Mouse (Mus musculus) Patski (cell line): ENCODE data around the gene Dgkg. TPM values are rescaled to one million over a fixed set of nuclear protein-coding genes. Genes with fewer than 3 reads are reported as not detected.

ENCODE experiments used
- ATAC-seq: fragments of 100-300 bp; one replicate; pipeline ENCODE4 v1.8.0; 2021
- CTCF ChIA-PET: fragments of 350-600 bp; sonication (Branson Sonifier 250); formaldehyde crosslinking; loops from one replicate; lab custom pipeline; 2022; ENCODE audit warnings: inconsistent platforms; lab: Charles Lee
- POLR2A ChIA-PET: fragments of 350-600 bp; sonication (Branson Sonifier 250); formaldehyde crosslinking; loops from one replicate; lab custom pipeline; 2022; ENCODE audit warnings: antibody characterized with exemption, inconsistent platforms; lab: Charles Lee
- DNase-seq: peaks from one replicate; pipeline ENCODE4 v3.0.0-alpha.2; 2011; ENCODE audit warnings: low read depth, low spot score
- H3K27me3 ChIP-seq: fragments of 371-371 bp; one replicate; pipeline ENCODE4 v1.5.1; 2021
- CTCF ChIP-seq: fragments of 100-300 bp; IDR thresholded peaks from one replicate; pipeline ENCODE4 v1.5.1; 2021
- in situ Hi-C: fragments of 300-500 bp; cut with MboI; formaldehyde crosslinking; loops from 3 replicates; pipeline ENCODE4 v1.11.1; 2018; ENCODE audit warnings: low pct_unique_long_range_greater_than_20kb, mixed read lengths
- polyA plus RNA-seq: library from polyadenylated mRNA; unstranded; gene quantifications from one replicate; pipeline ENCODE4 v1.2.3, GENCODE M21; 2021

Dgkg gene
- polyA plus RNA-seq, 1 experiment from 2014 or later, result 0.14 TPM

GRCm38 (mm10) chr16:22442202-22442601 is 214.8 kb downstream of the Dgkg start:
- POLR2A ChIA-PET, result interaction anchor here (1.0 kb wide), 1 partner anchor 22 kb away, joined by 3 read pairs; no protein-coding TSS in a partner anchor
- DNase-seq (no peak), ATAC-seq (no peak)
- TF ChIP-seq CTCF, result no peak
- in situ Hi-C loops, result loop anchor here (10.0 kb wide), 2 partner anchors 103 to 363 kb away; no protein-coding TSS in a partner anchor
- no peaks in the 10 kb centered on the region for H3K27me3 ChIP-seq
- CTCF ChIA-PET, result interaction anchor here (1.6 kb wide), 1 partner anchor 108 kb away, joined by 3 read pairs; no protein-coding TSS in a partner anchor

DNA sequence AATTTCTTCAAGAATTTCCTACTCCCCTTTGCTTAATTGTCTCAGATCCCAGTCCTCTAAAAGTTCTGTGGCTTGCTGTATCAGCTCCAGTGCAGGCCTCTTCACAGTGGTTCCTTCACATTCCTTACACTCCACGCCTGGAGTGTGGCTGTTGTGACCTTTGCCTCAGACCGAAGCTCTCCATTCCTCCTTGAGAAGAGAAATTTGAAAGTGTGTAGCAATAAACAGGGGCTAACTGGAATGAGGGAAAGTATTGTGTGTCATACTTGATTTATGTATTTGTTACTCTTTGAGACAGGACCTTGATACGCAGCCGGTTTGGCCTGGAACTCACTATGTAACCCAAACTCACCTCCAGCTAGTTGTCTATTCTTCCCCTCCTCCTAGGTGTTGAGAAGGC is 215.7 kb downstream of the Dgkg start:
- no peak for TF ChIP-seq CTCF
- DNase-seq (no peak), ATAC-seq (no peak)
- in situ Hi-C loops, result loop anchor here (10.0 kb wide), 2 partner anchors 103 to 363 kb away; no protein-coding TSS in a partner anchor
- ChIA-PET POLR2A (interaction anchor here (1.0 kb wide), 1 partner anchor 23 kb away, joined by 3 read pairs; no protein-coding TSS in a partner anchor), CTCF (interaction anchor here (1.4 to 1.6 kb wide), 2 partner anchors 17 to 109 kb away, joined by 3 read pairs; no protein-coding TSS in a partner anchor)
- H3K27me3 ChIP-seq, result no peaks in the 10 kb centered on the region

DNA sequence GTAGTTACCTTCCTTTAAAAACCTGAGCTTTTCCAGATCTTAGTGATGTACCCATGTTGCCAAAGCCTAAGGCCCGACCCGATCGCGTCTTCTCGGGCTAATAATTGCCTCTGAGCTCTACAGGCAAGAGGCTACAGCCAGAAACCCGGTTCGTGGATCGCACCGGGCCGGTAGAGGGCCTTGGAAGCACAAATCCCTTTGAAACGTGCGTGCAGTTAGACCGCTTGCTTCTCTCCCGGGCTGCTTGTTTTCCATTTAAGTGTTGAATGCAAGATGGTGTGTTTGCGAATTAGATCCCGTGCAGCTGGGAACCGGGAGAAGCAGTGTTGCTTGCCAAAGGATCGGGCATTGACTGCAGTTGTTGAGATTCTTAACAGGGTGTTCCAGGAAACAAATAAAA is 216.8 kb downstream of the Dgkg start:
- DNase-seq, result no peak
- TF ChIP-seq CTCF, result no peak
- in situ Hi-C loops, result loop anchor here (10.0 kb wide), 2 partner anchors 105 to 365 kb away; no protein-coding TSS in a partner anchor
- ChIA-PET POLR2A (interaction anchor here (2.2 kb wide), 1 partner anchor 11 kb away, joined by 9 read pairs; no protein-coding TSS in a partner anchor), CTCF (interaction anchor here (1.3 to 1.4 kb wide), 2 partner anchors 11 to 16 kb away, joined by 3 to 5 read pairs; no protein-coding TSS in a partner anchor)
- ATAC-seq, result peak; percentile 36
- H3K27me3 ChIP-seq, result no peaks in the 10 kb centered on the region

- in situ Hi-C loops, result loop anchor here (10.0 kb wide), 2 partner anchors 105 to 365 kb away; no protein-coding TSS in a partner anchor
- DNase-seq (peak; percentile 95), ATAC-seq (peak; percentile 98)
- ChIA-PET CTCF (interaction anchor here (1.3 kb wide), 1 partner anchor 10 kb away, joined by 5 read pairs; no protein-coding TSS in a partner anchor), POLR2A (interaction anchor here (2.2 kb wide), 1 partner anchor 10 kb away, joined by 9 read pairs; no protein-coding TSS in a partner anchor)
- no peak for TF ChIP-seq CTCF
- no peaks in the 10 kb centered on the region for H3K27me3 ChIP-seq
Measured at GRCm38 (mm10) chr16:22439499-22440177, 217.4 kb downstream of the Dgkg start, which contains the start of gene Etv5. TSS of gene Etv5 (minus strand) at chr16:22439719.

GRCm38 (mm10) chr16:22438441-22439373 is 218.3 kb downstream of the Dgkg start:
- DNase-seq (peak; percentile 13), ATAC-seq (peak; percentile 3)
- CTCF ChIA-PET, result interaction anchor here (0.9 kb wide), 1 partner anchor 10 kb away, joined by 3 read pairs; no protein-coding TSS in a partner anchor
- no peak for TF ChIP-seq CTCF
- H3K27me3 ChIP-seq, result no peaks in the 10 kb centered on the region
- POLR2A ChIA-PET, result interaction anchor here (0.6 to 2.2 kb wide), 4 partner anchors 9 to 178 kb away, joined by 3 to 10 read pairs (median 8); no protein-coding TSS in a partner anchor
- in situ Hi-C loops, result no loop called here

DNA sequence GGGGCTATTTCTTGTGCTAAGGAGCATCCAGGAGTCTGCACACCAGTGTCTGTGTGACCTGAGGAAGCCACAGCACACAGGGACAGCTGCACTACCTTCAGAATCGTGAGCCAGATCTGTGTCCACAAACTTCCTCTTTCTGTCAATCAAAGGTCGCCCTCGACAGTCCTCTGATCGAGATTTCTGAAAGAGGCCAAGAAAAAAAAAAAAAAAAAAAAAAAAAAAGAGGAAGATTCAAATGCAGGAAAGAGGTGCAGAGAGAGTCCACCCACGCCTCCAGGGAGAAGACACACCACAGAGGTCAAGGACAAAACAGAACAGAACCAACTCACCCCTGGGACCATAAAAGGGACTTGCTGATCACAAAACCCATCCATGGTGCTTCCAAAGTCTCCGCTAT is 220.9 kb downstream of the Dgkg start:
- no peak for TF ChIP-seq CTCF
- ChIA-PET POLR2A (no interaction called here), CTCF (interaction anchor here (0.7 kb wide), 1 partner anchor 715 kb away, joined by 3 read pairs; no protein-coding TSS in a partner anchor)
- ATAC-seq, result no peak
- DNase-seq, result no peak
- H3K27me3 ChIP-seq, result no peaks in the 10 kb centered on the region
- in situ Hi-C loops, result no loop called here

GRCm38 (mm10) chr16:22434530-22434929 is 222.5 kb downstream of the Dgkg start:
- ATAC-seq (no peak), DNase-seq (no peak)
- no peaks in the 10 kb centered on the region for H3K27me3 ChIP-seq
- in situ Hi-C loops, result no loop called here
- CTCF ChIA-PET, result no interaction called here
- no peak for TF ChIP-seq CTCF
- POLR2A ChIA-PET, result interaction anchor here (0.6 kb wide), 1 partner anchor 45 kb away, joined by 5 read pairs; no protein-coding TSS in a partner anchor

GRCm38 (mm10) chr16:22433944-22434343 is 223.1 kb downstream of the Dgkg start:
- no peak for DNase-seq
- POLR2A ChIA-PET, result interaction anchor here (0.6 kb wide), 1 partner anchor 44 kb away, joined by 5 read pairs; no protein-coding TSS in a partner anchor
- TF ChIP-seq CTCF, result no peak
- CTCF ChIA-PET, result no interaction called here
- no peak for ATAC-seq
- in situ Hi-C loops, result no loop called here
- no peaks in the 10 kb centered on the region for H3K27me3 ChIP-seq

DNA sequence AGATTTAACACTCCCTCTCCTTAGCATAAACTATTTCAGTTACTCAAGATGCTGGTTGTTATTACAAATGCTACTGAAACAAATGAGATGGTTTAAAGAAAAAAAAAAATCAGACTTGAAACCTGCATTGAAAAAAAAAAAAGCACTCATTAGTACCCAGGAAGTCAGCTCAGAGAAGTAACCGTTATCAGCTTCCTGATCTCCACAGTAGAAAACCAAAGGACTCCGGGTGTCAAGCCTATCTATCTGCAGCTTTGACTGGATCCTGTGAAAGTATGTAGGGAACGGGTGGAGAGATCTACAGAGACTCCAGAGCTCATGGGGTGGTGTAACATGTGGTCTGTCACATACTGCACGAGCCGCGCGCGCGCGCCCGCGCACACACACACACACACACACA is 225.2 kb downstream of the Dgkg start:
- TF ChIP-seq CTCF, result no peak
- DNase-seq, result no peak
- ChIA-PET CTCF (no interaction called here), POLR2A (no interaction called here)
- H3K27me3 ChIP-seq, result no peaks in the 10 kb centered on the region
- no peak for ATAC-seq
- in situ Hi-C loops, result no loop called here

- no peak for TF ChIP-seq CTCF
- CTCF ChIA-PET, result no interaction called here
- POLR2A ChIA-PET, result no interaction called here
- in situ Hi-C loops, result no loop called here
- H3K27me3 ChIP-seq, result no peaks in the 10 kb centered on the region
- ATAC-seq (no peak), DNase-seq (no peak)
Measured at GRCm38 (mm10) chr16:22431335-22431734, 225.7 kb downstream of the Dgkg start.
